Mouse (Mus musculus): Measurements from ENCODE around the gene Sh3tc1.

- TF ChIP-seq POLR2A (IDR thresholded peaks at IDR 0.05; ENCODE audit: control insufficient read depth, low read depth, low read length) (no peak), CTCF (IDR thresholded peaks at IDR 0.05; ENCODE audit: control insufficient read depth, insufficient read depth, insufficient replicate concordance, low read depth, low read length) (no peak)
These were observed at the start of gene Sh3tc1 for GRCm38 (mm10) chr5:35739536-35740278.
